In the genomic region with DNA sequence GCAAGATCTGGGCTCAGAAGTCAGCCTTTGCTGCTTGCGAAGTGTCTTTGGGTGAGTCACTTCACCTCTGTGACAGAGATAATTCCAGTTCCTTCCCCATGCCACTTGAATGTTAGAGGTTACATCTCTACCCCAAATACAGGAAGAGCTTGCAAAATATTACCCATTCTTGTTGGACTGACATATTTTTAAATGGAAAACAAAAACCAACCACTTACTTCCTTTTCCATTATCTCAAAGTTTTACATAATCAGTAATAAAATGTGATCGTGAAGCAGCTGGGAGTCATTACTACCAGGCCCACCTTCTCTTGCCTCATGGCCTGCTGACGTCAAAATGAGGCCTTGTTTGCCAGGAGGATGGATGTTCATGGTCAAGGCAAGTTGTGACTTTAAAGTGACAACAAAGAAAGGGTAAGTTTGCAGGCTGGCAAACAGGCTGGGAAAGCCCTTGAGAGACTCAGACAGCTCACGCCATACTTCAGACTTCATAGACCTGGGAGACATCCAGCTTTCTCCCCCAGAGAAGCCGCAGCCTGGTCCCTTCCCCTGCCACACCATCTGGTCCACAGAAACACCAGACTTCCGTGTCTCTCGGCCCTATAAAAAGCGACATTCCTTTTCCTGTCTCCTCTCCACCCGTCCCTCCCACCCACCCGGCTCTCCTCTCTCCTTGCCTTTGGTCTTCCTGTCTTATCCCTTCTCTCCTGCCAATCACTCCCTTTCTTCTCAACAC, we compare ENCODE assay signal across 8 mouse cellular contexts. TPM values are rescaled to one million over a fixed set of nuclear protein-coding genes. Genes with fewer than 3 reads are reported as not detected.
DNase-seq lines count a peak whose midpoint lies in the region; ATAC-seq and TF ChIP-seq lines count a peak whose summit lies in the region.

No protein-coding gene starts in this region.

- no peak overlapping the region for H3K27ac ChIP-seq in kidney, embryonic 14.5 days (ENCODE audit: low read depth, low read length)
- no peak overlapping the region for H3K27ac ChIP-seq in embryonic facial prominence, embryonic 12.5 days
- no peak overlapping the region; the same call in 1 of the 2 replicates for H3K27ac ChIP-seq in heart, embryonic 13.5 days (replicated peaks)
- no peak overlapping the region for H3K27ac ChIP-seq in lung, embryonic 14.5 days (ENCODE audit: low read depth)

- no peaks in the 10 kb centered on the region for H3K9me3 ChIP-seq in kidney, embryonic 14.5 days (ENCODE audit: control insufficient read depth, low read length)
- H3K9me3 ChIP-seq in embryonic facial prominence, embryonic 12.5 days: no peaks in the 10 kb centered on the region
- H3K9me3 ChIP-seq in heart, embryonic 13.5 days: no peaks in the 10 kb centered on the region
- no peaks in the 10 kb centered on the region for H3K9me3 ChIP-seq in lung, embryonic 14.5 days (ENCODE audit: low read depth, low read length)

- ATAC-seq in kidney, embryonic 14.5 days (ENCODE audit: low FRiP score, low TSS enrichment): peak; percentile 60; the same call in 1 of the 2 replicates
- ATAC-seq in embryonic facial prominence, embryonic 12.5 days (ENCODE audit: insufficient number of reproducible peaks, insufficient read depth, low FRiP score, low TSS enrichment): no peak
- no peak for ATAC-seq in heart, embryonic 13.5 days (ENCODE audit: extremely low read depth, insufficient number of reproducible peaks, low FRiP score, low TSS enrichment)
- peak; percentile 63 for ATAC-seq in lung, embryonic 14.5 days (ENCODE audit: insufficient read depth)

- DNase-seq in kidney, adult 18-20 months: no peak
- DNase-seq in layer of hippocampus, adult 18-20 months (ENCODE audit: low spot score in 2 of 2): peak; percentile 51 to 69
- peak; percentile 46 for DNase-seq in lung, embryonic 14.5 days
- DNase-seq in right cerebral cortex, postnatal 10 days (ENCODE audit: low spot score in 2 of 2): peak; percentile 61 to 82
- no peak for DNase-seq in embryo, embryonic 10 days (ENCODE audit: low spot score)

- H3K4me3 ChIP-seq in kidney, embryonic 14.5 days (ENCODE audit: low read length): no peak overlapping the region
- no peak overlapping the region for H3K4me3 ChIP-seq in embryonic facial prominence, embryonic 12.5 days
- peak overlapping the region; percentile 34 for H3K4me3 ChIP-seq in heart, embryonic 13.5 days
- H3K4me3 ChIP-seq in lung, embryonic 14.5 days (ENCODE audit: low read depth, low read length): no peak overlapping the region

- H3K27me3 ChIP-seq in kidney, embryonic 14.5 days (ENCODE audit: control insufficient read depth, insufficient read depth, low read length): no peaks in the 10 kb centered on the region
- H3K27me3 ChIP-seq in embryonic facial prominence, embryonic 12.5 days: no peaks in the 10 kb centered on the region
- peaks cover 7% of the 10 kb centered on the region; the same call in 1 of the 2 replicates for H3K27me3 ChIP-seq in heart, embryonic 13.5 days (replicated peaks)
- H3K27me3 ChIP-seq in lung, embryonic 14.5 days (ENCODE audit: insufficient read depth, low read length): no peaks in the 10 kb centered on the region

- no peaks in the 10 kb centered on the region for H3K4me1 ChIP-seq in kidney, embryonic 14.5 days (ENCODE audit: control insufficient read depth, insufficient read depth, low read length)
- no peaks in the 10 kb centered on the region for H3K4me1 ChIP-seq in embryonic facial prominence, embryonic 12.5 days
- peaks cover 2% of the 10 kb centered on the region; the same call in 1 of the 2 replicates for H3K4me1 ChIP-seq in heart, embryonic 13.5 days
- 0 out of 2 replicates have a peak, but pooled peaks cover 3% of the 10 kb centered on the region for H3K4me1 ChIP-seq in lung, embryonic 14.5 days (ENCODE audit: insufficient read depth)

- TF ChIP-seq CTCF in lung, embryonic 14.5 days (IDR thresholded peaks at IDR 0.05; ENCODE audit: low read depth): no peak

- 36% methylated on average over 10 of the region's 10 CpGs for WGBS in kidney, embryonic 14.5 days
- 42% methylated on average over 10 of the region's 10 CpGs for WGBS in embryonic facial prominence, embryonic 12.5 days
- 33% methylated on average over 10 of the region's 10 CpGs for WGBS in heart, embryonic 13.5 days
- WGBS in lung, embryonic 14.5 days: 29% methylated on average over 10 of the region's 10 CpGs

- peak overlapping the region; percentile 10; the same call in 1 of the 2 replicates for H3K4me2 ChIP-seq in kidney, embryonic 14.5 days (replicated peaks; ENCODE audit: low read depth, low read length)
- H3K4me2 ChIP-seq in embryonic facial prominence, embryonic 12.5 days (replicated peaks): peak overlapping the region; percentile 29
- H3K4me2 ChIP-seq in heart, embryonic 13.5 days: peak overlapping the region; percentile 63
- H3K4me2 ChIP-seq in lung, embryonic 14.5 days: peak overlapping the region; percentile 54

- H3K36me3 ChIP-seq in kidney, embryonic 14.5 days (ENCODE audit: control insufficient read depth, insufficient read depth, low read length): no peaks in the 10 kb centered on the region
- H3K36me3 ChIP-seq in embryonic facial prominence, embryonic 12.5 days: no peaks in the 10 kb centered on the region
- no peaks in the 10 kb centered on the region for H3K36me3 ChIP-seq in heart, embryonic 13.5 days
- H3K36me3 ChIP-seq in lung, embryonic 14.5 days (ENCODE audit: insufficient read depth): no peaks in the 10 kb centered on the region

- H3K9ac ChIP-seq in kidney, embryonic 14.5 days (ENCODE audit: low read depth, low read length): no peak overlapping the region
- no peak overlapping the region for H3K9ac ChIP-seq in embryonic facial prominence, embryonic 12.5 days
- H3K9ac ChIP-seq in heart, embryonic 13.5 days: peak overlapping the region; percentile 54
- H3K9ac ChIP-seq in lung, embryonic 14.5 days: 0 out of 2 replicates have a peak overlapping the region, but pooled peaks have one; percentile 3

RNA-seq across cellular contexts. Expression of gene Msrb2, which starts 27.2 kb away (rescaled TPM):
- 33.3 and 36.6 TPM in 2 replicates for polyA plus RNA-seq in kidney, embryonic 14.5 days (2014; fragmentation: Nextera tagmentation; extraction: Ambion mirVana)
- 25.4 and 27.7 TPM in 2 replicates for polyA plus RNA-seq in embryonic facial prominence, embryonic 12.5 days (2016; fragmentation: Nextera tagmentation; extraction: Ambion mirVana)
- polyA plus RNA-seq in heart, embryonic 13.5 days (2015; fragmentation: Nextera tagmentation; extraction: Ambion mirVana): 35.5 and 41.5 TPM in 2 replicates
- total RNA-seq in layer of hippocampus, adult 18-20 months (2021): 10 to 100 TPM; 33.7 to 34.1 TPM
- 24.4 and 24.8 TPM in 2 replicates for polyA plus RNA-seq in lung, embryonic 14.5 days (2014; fragmentation: Nextera tagmentation; extraction: Ambion mirVana)

Comparison
In these comparisons a context has a peak if more than half of its experiments do, and no peak if none do; other contexts are left out.
1. ATAC-seq: peak in kidney, embryonic 14.5 days (single experiment) and lung, embryonic 14.5 days (single experiment); none in embryonic facial prominence, embryonic 12.5 days (single experiment) and heart, embryonic 13.5 days (single experiment).
2. H3K4me2 ChIP-seq: peak in every context shown above with its lines; median percentile 63 in heart, embryonic 13.5 days; 54 in lung, embryonic 14.5 days; 29 in embryonic facial prominence, embryonic 12.5 days; 10 in kidney, embryonic 14.5 days.
3. H3K9ac ChIP-seq: peak in heart, embryonic 13.5 days (single experiment) and lung, embryonic 14.5 days (single experiment); none in kidney, embryonic 14.5 days (single experiment) and embryonic facial prominence, embryonic 12.5 days (single experiment).
4. DNase-seq: peak in layer of hippocampus, adult 18-20 months (2 of 2), lung, embryonic 14.5 days (single experiment) and right cerebral cortex, postnatal 10 days (2 of 2); none in kidney, adult 18-20 months (single experiment) and embryo, embryonic 10 days (single experiment).